Mouse (Mus musculus): ENCODE measurements around the gene Dnajc7.

DNA sequence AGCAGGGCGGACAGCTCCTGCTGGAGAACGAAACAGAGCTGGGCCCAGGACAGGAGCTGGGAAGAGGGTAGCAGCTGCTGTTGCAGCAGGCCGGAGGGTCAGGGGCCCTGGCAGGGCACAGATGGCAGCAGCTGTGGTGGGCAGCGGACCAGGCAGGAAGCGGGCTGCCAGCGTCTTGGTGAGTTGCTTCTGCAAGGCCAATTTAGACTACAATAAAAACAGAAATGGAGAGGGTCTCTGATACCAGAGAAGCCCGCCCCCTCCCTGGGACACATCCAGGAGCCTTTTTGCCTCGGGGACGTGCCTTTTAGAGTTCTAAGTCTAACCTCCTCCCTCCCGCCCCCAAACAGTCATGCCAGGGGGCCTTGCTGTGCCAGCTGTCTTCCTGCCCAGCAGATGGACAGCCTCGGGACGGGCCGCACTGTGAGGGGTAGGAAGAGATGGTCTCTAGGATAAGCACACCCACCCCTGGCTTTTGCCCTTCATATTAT is 8.9 kb upstream of the Dnajc7 start:
- TF ChIP-seq CTCF (IDR thresholded peaks at IDR 0.05; ENCODE audit: insufficient read depth, low read length) (no peak), POLR2A (IDR thresholded peaks at IDR 0.05; ENCODE audit: borderline replicate concordance, extremely low read depth, low read depth, low read length) (no peak)
